Comparison of ENCODE assay signal across 8 mouse cellular contexts in the genomic region with DNA sequence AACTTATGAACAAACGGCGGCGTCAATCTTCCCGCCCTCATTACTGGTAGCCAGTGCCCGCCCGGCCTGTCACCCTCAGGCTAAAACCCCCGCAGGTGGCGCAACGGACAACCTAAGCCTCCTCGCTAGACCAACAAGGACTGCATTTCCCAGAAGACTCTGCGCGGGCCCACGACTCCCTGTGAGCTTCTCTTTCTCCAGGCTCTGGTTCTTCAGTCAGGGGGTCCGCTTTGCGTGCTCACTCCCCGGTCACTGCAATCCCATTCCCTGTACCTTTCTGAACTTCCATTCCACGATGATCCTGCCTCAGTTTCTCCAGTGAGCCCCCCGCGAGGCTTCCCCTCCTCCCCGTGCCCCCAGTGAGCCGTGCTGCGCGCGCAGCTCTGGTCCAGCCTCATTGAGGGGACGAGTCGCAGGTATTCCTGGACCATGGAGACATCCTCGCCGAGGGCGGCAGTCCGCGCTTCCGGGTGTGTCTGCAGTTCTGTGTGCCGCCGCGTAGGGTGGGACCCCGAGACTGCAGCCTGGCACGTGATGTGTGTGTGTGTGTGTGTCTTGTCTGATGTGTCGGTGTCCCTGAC. TPM values are rescaled to one million over a fixed set of nuclear protein-coding genes. Genes with fewer than 3 reads are reported as not detected.
DNase-seq lines count a peak whose midpoint lies in the region; ATAC-seq and TF ChIP-seq lines count a peak whose summit lies in the region.

TSS of gene Lmtk3 (plus strand) at position 228 of the 581 bp plus-strand sequence.

- peak within 1 kb of the TSS; percentile 50 for H3K4me3 ChIP-seq in heart, adult 2 months
- peak within 1 kb of the TSS; percentile 95 for H3K4me3 ChIP-seq in forebrain, embryonic 16.5 days (replicated peaks; ENCODE audit: low read length)
- H3K4me3 ChIP-seq in kidney, adult 2 months (ENCODE audit: insufficient read depth, low read depth, low read length), result peak within 1 kb of the TSS; percentile 60
- H3K4me3 ChIP-seq in limb, embryonic 13.5 days, result peak within 1 kb of the TSS; percentile 88
- H3K4me3 ChIP-seq in midbrain, embryonic 13.5 days (replicated peaks), result peak within 1 kb of the TSS; percentile 77
- H3K4me3 ChIP-seq in stomach, postnatal 0 days (ENCODE audit: low read depth, low read length), result peak within 1 kb of the TSS; percentile 55

- intact Hi-C loops in heart, adult 2 months (cut with DNase I), result no loop called here
- intact Hi-C loops in heart, postnatal 36 days (cut with DNase I), result no loop called here

- ATAC-seq in forebrain, embryonic 16.5 days, result peak; percentile 54
- peak; percentile 16; the same call in 1 of the 2 replicates for ATAC-seq in limb, embryonic 13.5 days (ENCODE audit: low FRiP score, low read depth)
- ATAC-seq in midbrain, embryonic 13.5 days, result peak; percentile 64
- ATAC-seq in stomach, postnatal 0 days (ENCODE audit: low FRiP score, low TSS enrichment), result peak; percentile 75

- TF ChIP-seq CTCF in heart, adult 2 months (IDR thresholded peaks at IDR 0.05), result peak; percentile 29
- TF ChIP-seq CTCF in kidney, adult 2 months (conservative IDR thresholded peaks at IDR 0.05; ENCODE audit: insufficient read depth, insufficient read length, low read depth, low read length), result 0 out of 2 replicates have a peak, but pooled peaks have one; percentile 24
- peak; percentile 60 for TF ChIP-seq CTCF in stomach, postnatal 0 days (IDR thresholded peaks at IDR 0.05; ENCODE audit: low read depth)

- 1% methylated on average over 38 of the region's 38 CpGs for WGBS in heart, adult 2 months
- under 1% methylated on average over 38 of the region's 38 CpGs for WGBS in forebrain, embryonic 16.5 days
- WGBS in kidney, adult 2 months, result 1% methylated on average over 38 of the region's 38 CpGs
- under 1% methylated on average over 38 of the region's 38 CpGs for WGBS in limb, embryonic 13.5 days
- under 1% methylated on average over 38 of the region's 38 CpGs for WGBS in midbrain, embryonic 13.5 days
- 0% methylated on average over 38 of the region's 38 CpGs for WGBS in stomach, postnatal 0 days

- H3K4me2 ChIP-seq in forebrain, embryonic 16.5 days (ENCODE audit: low read length), result peak within 1 kb of the TSS; percentile 58
- peak within 1 kb of the TSS; percentile 85 for H3K4me2 ChIP-seq in limb, embryonic 13.5 days (replicated peaks)
- H3K4me2 ChIP-seq in midbrain, embryonic 13.5 days (replicated peaks), result peak within 1 kb of the TSS; percentile 93
- H3K4me2 ChIP-seq in stomach, postnatal 0 days (replicated peaks; ENCODE audit: low read depth), result peak within 1 kb of the TSS; percentile 93

- H3K9ac ChIP-seq in heart, adult 2 months (ENCODE audit: low read depth, low read length), result peak within 1 kb of the TSS; percentile 54
- peak within 1 kb of the TSS; percentile 62 for H3K9ac ChIP-seq in forebrain, embryonic 16.5 days (replicated peaks; ENCODE audit: low read depth, low read length)
- H3K9ac ChIP-seq in limb, embryonic 13.5 days, result peak within 1 kb of the TSS; percentile 74
- H3K9ac ChIP-seq in midbrain, embryonic 13.5 days (replicated peaks), result peak within 1 kb of the TSS; percentile 94
- peak within 1 kb of the TSS; percentile 61 for H3K9ac ChIP-seq in stomach, postnatal 0 days (ENCODE audit: low read length)

- H3K79me2 ChIP-seq in heart, adult 2 months (replicated peaks; ENCODE audit: control insufficient read depth, insufficient read depth, low read length), result no peaks in the 10 kb centered on the region

- peaks cover 12% of the 10 kb centered on the region; the same call in 1 of the 2 replicates for H3K27me3 ChIP-seq in heart, adult 2 months (ENCODE audit: control insufficient read depth, insufficient read depth, low read length)
- H3K27me3 ChIP-seq in forebrain, embryonic 16.5 days (replicated peaks; ENCODE audit: control insufficient read depth, insufficient read depth, low read length), result no peaks in the 10 kb centered on the region
- H3K27me3 ChIP-seq in kidney, adult 2 months (replicated peaks; ENCODE audit: control insufficient read depth, insufficient read depth, low read length), result no peaks in the 10 kb centered on the region
- peaks cover 17% of the 10 kb centered on the region for H3K27me3 ChIP-seq in limb, embryonic 13.5 days
- H3K27me3 ChIP-seq in midbrain, embryonic 13.5 days, result no peaks in the 10 kb centered on the region
- no peaks in the 10 kb centered on the region; the same call in 1 of the 2 replicates for H3K27me3 ChIP-seq in stomach, postnatal 0 days (ENCODE audit: control insufficient read depth, insufficient read depth, low read length)

- no peaks in the 10 kb centered on the region for H3K36me3 ChIP-seq in heart, adult 2 months (ENCODE audit: control insufficient read depth, insufficient read depth, low read length)
- peaks cover 9% of the 10 kb centered on the region for H3K36me3 ChIP-seq in forebrain, embryonic 16.5 days (ENCODE audit: control insufficient read depth, insufficient read depth)
- no peaks in the 10 kb centered on the region for H3K36me3 ChIP-seq in kidney, adult 2 months (ENCODE audit: control insufficient read depth, insufficient read depth, low read length)
- peaks cover 12% of the 10 kb centered on the region for H3K36me3 ChIP-seq in limb, embryonic 13.5 days
- peaks cover 17% of the 10 kb centered on the region for H3K36me3 ChIP-seq in midbrain, embryonic 13.5 days
- no peaks in the 10 kb centered on the region for H3K36me3 ChIP-seq in stomach, postnatal 0 days (ENCODE audit: control insufficient read depth, insufficient read depth, low read length)

- H3K27ac ChIP-seq in heart, adult 2 months, result no peak within 1 kb of the TSS
- peak within 1 kb of the TSS; percentile 98 for H3K27ac ChIP-seq in forebrain, embryonic 16.5 days (ENCODE audit: low read length)
- no peak within 1 kb of the TSS for H3K27ac ChIP-seq in kidney, adult 2 months (ENCODE audit: insufficient read depth, low read depth, low read length)
- no peak within 1 kb of the TSS; the same call in 1 of the 2 replicates for H3K27ac ChIP-seq in limb, embryonic 13.5 days
- H3K27ac ChIP-seq in midbrain, embryonic 13.5 days, result peak within 1 kb of the TSS; percentile 99
- H3K27ac ChIP-seq in stomach, postnatal 0 days (replicated peaks), result no peak within 1 kb of the TSS

- H3K9me3 ChIP-seq in forebrain, embryonic 16.5 days (ENCODE audit: control insufficient read depth, low read length), result no peaks in the 10 kb centered on the region
- H3K9me3 ChIP-seq in limb, embryonic 13.5 days, result no peaks in the 10 kb centered on the region
- no peaks in the 10 kb centered on the region for H3K9me3 ChIP-seq in midbrain, embryonic 13.5 days
- H3K9me3 ChIP-seq in stomach, postnatal 0 days (ENCODE audit: control insufficient read depth, low read length), result no peaks in the 10 kb centered on the region

- peak in 1 of 2 experiments; percentile 42 for DNase-seq in heart, adult 2 months
- no peak for DNase-seq in heart, postnatal 36 days
- DNase-seq in cerebellum, adult 11 months, result peak; percentile 81
- peak; percentile 67 for DNase-seq in kidney, adult 2 months
- DNase-seq in stomach, postnatal 0 days (ENCODE audit: low spot score), result peak; percentile 90

- no peak for TF ChIP-seq POLR2A in heart, adult 2 months (IDR thresholded peaks at IDR 0.05; ENCODE audit: insufficient read depth, low read depth, low read length)
- no peak for TF ChIP-seq POLR2A in kidney, adult 2 months (IDR thresholded peaks at IDR 0.05; ENCODE audit: low read depth, low read length)

- H3K4me1 ChIP-seq in heart, adult 2 months (ENCODE audit: control insufficient read depth, insufficient read depth, low read length), result no peaks in the 10 kb centered on the region
- H3K4me1 ChIP-seq in forebrain, embryonic 16.5 days (replicated peaks; ENCODE audit: control insufficient read depth, insufficient read depth, low read length), result peaks cover 29% of the 10 kb centered on the region
- peaks cover 3% of the 10 kb centered on the region; the same call in 1 of the 2 replicates for H3K4me1 ChIP-seq in kidney, adult 2 months (ENCODE audit: control insufficient read depth, insufficient read depth, low read length)
- peaks cover 34% of the 10 kb centered on the region for H3K4me1 ChIP-seq in limb, embryonic 13.5 days
- peaks cover 44% of the 10 kb centered on the region for H3K4me1 ChIP-seq in midbrain, embryonic 13.5 days (replicated peaks)
- H3K4me1 ChIP-seq in stomach, postnatal 0 days (replicated peaks; ENCODE audit: control insufficient read depth, insufficient read depth), result peaks cover 6% of the 10 kb centered on the region; the same call in 1 of the 2 replicates

- no peak for TF ChIP-seq EP300 in heart, adult 2 months (IDR thresholded peaks at IDR 0.05; ENCODE audit: insufficient read depth, low read depth, low read length)
- TF ChIP-seq EP300 in stomach, postnatal 0 days (optimal IDR thresholded peaks at IDR 0.05), result no peak

RNA-seq across cellular contexts. Expression of gene Lmtk3, which starts in this region (rescaled TPM):
- total RNA-seq in heart, adult 2 months (2021), result under 1 TPM in 1 of 2 experiments, not detected in 1; 0.14 TPM
- 0.18 and 0.67 TPM in 2 replicates for polyA plus RNA-seq in heart, adult 2 months (2012; rRNA removed)
- under 1 TPM; 0.14 TPM for total RNA-seq in heart, postnatal 36 days (2021)
- polyA plus RNA-seq in forebrain, embryonic 16.5 days (2015; fragmentation: Nextera tagmentation; extraction: Ambion mirVana), result 18.9 and 26.4 TPM in 2 replicates
- polyA plus RNA-seq in kidney, adult 2 months (2012; rRNA removed), result 5.7 and 7.3 TPM in 2 replicates
- 4.3 and 4.9 TPM in 2 replicates for polyA plus RNA-seq in limb, embryonic 13.5 days (2015; fragmentation: Nextera tagmentation; extraction: Ambion mirVana)
- polyA plus RNA-seq in midbrain, embryonic 13.5 days (2015; fragmentation: Nextera tagmentation; extraction: Ambion mirVana), result 22.8 and 24.0 TPM in 2 replicates
- 0.15 and 0.27 TPM in 2 replicates for polyA plus RNA-seq in stomach, postnatal 0 days (2015; fragmentation: Nextera tagmentation; extraction: Ambion mirVana)

Comparison
In these comparisons a context has a peak if more than half of its experiments do, and no peak if none do; other contexts are left out.
1. Peak in DNase-seq, ATAC-seq, H3K4me3 ChIP-seq, H3K9ac ChIP-seq and H3K4me2 ChIP-seq in stomach, postnatal 0 days; RNA of the gene not detected or under 1 TPM.
2. DNase-seq: peak in cerebellum, adult 11 months (single experiment) and kidney, adult 2 months (single experiment); none in heart, postnatal 36 days (0 of 2).
3. H3K27ac ChIP-seq: peak in forebrain, embryonic 16.5 days (single experiment) and midbrain, embryonic 13.5 days (single experiment); none in heart, adult 2 months (single experiment), kidney, adult 2 months (single experiment), limb, embryonic 13.5 days (single experiment) and stomach, postnatal 0 days (single experiment).
4. ATAC-seq: peak in every context shown above with its lines; median percentile 75 in stomach, postnatal 0 days; 64 in midbrain, embryonic 13.5 days; 54 in forebrain, embryonic 16.5 days; 16 in limb, embryonic 13.5 days.
5. Peak in every context shown above with its lines, with median percentiles within 50 percentile points of each other: H3K4me3 ChIP-seq, H3K9ac ChIP-seq, CTCF ChIP-seq and H3K4me2 ChIP-seq.